Mouse (Mus musculus): ENCODE results near the gene Fbxo27. TPM values are rescaled to one million over a fixed set of nuclear protein-coding genes. Genes with fewer than 3 reads are reported as not detected.

Gene Fbxo27
- polyA plus RNA-seq, 2 experiments, result 0.15 to 0.55 TPM

GRCm38 (mm10) chr7:28722079-28722478, 29.4 kb downstream of the Fbxo27 start:
- Histone ChIP-seq H3K9me3 (ENCODE audit: control insufficient read depth, low read length) (no peaks in the 10 kb centered on the region), H3K4me3 (ENCODE audit: insufficient read depth in 1 of 2, low read depth in 2 of 2, low read length in 2 of 2) (no peak overlapping the region), H3K9ac (replicated peaks) (no peak overlapping the region), H3K4me1 (replicated peaks; ENCODE audit: control insufficient read depth in 2 of 2, insufficient read depth in 2 of 2, low read length in 1 of 2) (no peaks in the 10 kb centered on the region), H3K27ac (no peak overlapping the region), H3K27me3 (ENCODE audit: control insufficient read depth, insufficient read depth, low read length) (no peaks in the 10 kb centered on the region), H3K36me3 (replicated peaks; ENCODE audit: control insufficient read depth, insufficient read depth, low read depth) (no peaks in the 10 kb centered on the region), H3K4me2 (ENCODE audit: low read depth) (no peak overlapping the region)
- DNase-seq (ENCODE audit: low read depth in 3 of 3, low spot score in 3 of 3), result no peak
- 81% methylated on average over 7 of the region's 7 CpGs for WGBS (ENCODE audit: insufficient replicate concordance)
- no peak for ATAC-seq (ENCODE audit: insufficient read depth)
- TF ChIP-seq EP300 (IDR thresholded peaks at IDR 0.05; ENCODE audit: low read depth) (no peak), CTCF (IDR thresholded peaks at IDR 0.05; ENCODE audit: low read depth) (peak; percentile 43; the same call in 1 of the 2 replicates)

DNA sequence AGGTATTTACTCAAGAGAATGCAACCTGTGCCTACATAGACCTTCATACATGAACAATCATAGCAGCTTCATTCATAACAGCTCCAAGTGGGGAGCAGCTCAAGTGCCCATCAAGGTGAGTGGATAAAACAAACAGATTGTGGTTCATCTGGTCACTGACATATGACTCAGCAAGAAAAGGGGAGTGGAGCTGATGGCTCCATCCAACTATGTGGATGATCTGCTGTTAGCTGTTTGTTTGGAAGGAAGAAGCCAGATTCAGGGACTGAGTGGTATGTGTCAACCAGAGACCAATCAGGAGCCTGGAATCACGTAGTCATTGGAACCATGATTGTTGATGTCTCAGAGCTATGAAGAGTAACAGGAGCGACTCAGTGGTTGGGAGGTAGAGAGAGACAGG, 32.0 kb downstream of the Fbxo27 start:
- Histone ChIP-seq H3K9me3 (ENCODE audit: control insufficient read depth, low read length) (no peaks in the 10 kb centered on the region), H3K4me2 (ENCODE audit: low read depth) (no peak overlapping the region), H3K36me3 (replicated peaks; ENCODE audit: control insufficient read depth, insufficient read depth, low read depth) (no peaks in the 10 kb centered on the region), H3K27me3 (ENCODE audit: control insufficient read depth, insufficient read depth, low read length) (no peaks in the 10 kb centered on the region), H3K4me3 (ENCODE audit: insufficient read depth in 1 of 2, low read depth in 2 of 2, low read length in 2 of 2) (no peak overlapping the region), H3K27ac (no peak overlapping the region), H3K4me1 (replicated peaks; ENCODE audit: control insufficient read depth in 2 of 2, insufficient read depth in 2 of 2, low read length in 1 of 2) (no peaks in the 10 kb centered on the region), H3K9ac (replicated peaks) (no peak overlapping the region)
- ATAC-seq (ENCODE audit: insufficient read depth) (no peak), DNase-seq (ENCODE audit: low read depth in 3 of 3, low spot score in 3 of 3) (no peak)
- TF ChIP-seq EP300 (IDR thresholded peaks at IDR 0.05; ENCODE audit: low read depth) (no peak), CTCF (IDR thresholded peaks at IDR 0.05; ENCODE audit: low read depth) (no peak)
- WGBS (ENCODE audit: insufficient replicate concordance), result 76% methylated on average over 2 of the region's 2 CpGs

GRCm38 (mm10) chr7:28726600-28726999, 34.0 kb downstream of the Fbxo27 start:
- peaks cover 2% of the 10 kb centered on the region for H3K9me3 ChIP-seq (ENCODE audit: control insufficient read depth, low read length)
- no peak overlapping the region for H3K27ac ChIP-seq
- TF ChIP-seq EP300 (IDR thresholded peaks at IDR 0.05; ENCODE audit: low read depth) (no peak), CTCF (IDR thresholded peaks at IDR 0.05; ENCODE audit: low read depth) (peak; percentile 87)
- no peaks in the 10 kb centered on the region for H3K36me3 ChIP-seq (replicated peaks; ENCODE audit: control insufficient read depth, insufficient read depth, low read depth)
- H3K27me3 ChIP-seq (ENCODE audit: control insufficient read depth, insufficient read depth, low read length), result no peaks in the 10 kb centered on the region
- DNase-seq (ENCODE audit: low read depth in 3 of 3, low spot score in 3 of 3) (peak in 1 of 3 experiments; percentile 39), ATAC-seq (ENCODE audit: insufficient read depth) (no peak)
- H3K4me1 ChIP-seq (replicated peaks; ENCODE audit: control insufficient read depth in 2 of 2, insufficient read depth in 2 of 2, low read length in 1 of 2), result no peaks in the 10 kb centered on the region
- 9% methylated on average over 14 of the region's 14 CpGs for WGBS (ENCODE audit: insufficient replicate concordance)
- no peak overlapping the region for H3K9ac ChIP-seq (replicated peaks)
- no peak overlapping the region; the same call in 1 of the 2 replicates for H3K4me2 ChIP-seq (ENCODE audit: low read depth)
- H3K4me3 ChIP-seq (ENCODE audit: insufficient read depth in 1 of 2, low read depth in 2 of 2, low read length in 2 of 2), result no peak overlapping the region

DNA sequence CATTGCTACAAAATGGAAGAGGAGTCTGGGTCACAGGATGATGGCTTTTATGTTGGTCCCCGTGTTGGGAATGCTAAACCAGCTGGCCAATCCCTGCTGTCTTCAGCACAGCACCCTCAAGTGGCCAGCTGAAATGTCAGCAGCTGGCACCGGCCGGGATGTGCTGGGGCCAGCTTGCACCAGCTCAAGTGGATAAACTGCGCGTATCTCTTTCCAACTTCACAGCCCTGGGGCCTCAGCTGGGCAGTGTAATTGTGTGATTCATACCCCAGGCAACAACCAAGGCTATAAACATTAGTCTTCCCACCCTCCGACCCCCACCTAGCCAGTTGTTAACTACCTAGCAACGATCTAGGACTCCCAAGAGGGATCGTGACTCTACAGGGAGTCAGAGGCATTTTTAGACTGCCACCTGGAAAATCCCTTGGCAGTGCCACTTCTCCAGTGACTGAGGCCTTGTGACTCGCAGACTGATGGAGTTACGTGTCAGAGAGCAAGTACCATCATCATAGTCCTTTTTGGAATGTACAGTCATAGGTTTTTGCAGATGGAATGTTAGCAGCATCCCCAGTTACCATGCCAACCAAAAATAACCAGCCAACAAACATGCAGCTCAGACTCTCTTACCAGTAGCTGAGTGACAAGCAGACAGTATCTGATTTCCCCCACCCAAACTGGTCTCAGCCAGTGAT, 35.1 kb downstream of the Fbxo27 start:
- H3K27me3 ChIP-seq (ENCODE audit: control insufficient read depth, insufficient read depth, low read length), result no peaks in the 10 kb centered on the region
- no peak overlapping the region for H3K27ac ChIP-seq
- H3K4me3 ChIP-seq (ENCODE audit: insufficient read depth in 1 of 2, low read depth in 2 of 2, low read length in 2 of 2), result no peak overlapping the region
- 52% methylated on average over 10 of the region's 10 CpGs for WGBS (ENCODE audit: insufficient replicate concordance)
- no peak overlapping the region for H3K9ac ChIP-seq (replicated peaks)
- ATAC-seq (ENCODE audit: insufficient read depth) (no peak), DNase-seq (ENCODE audit: low read depth in 3 of 3, low spot score in 3 of 3) (no peak)
- no peaks in the 10 kb centered on the region for H3K36me3 ChIP-seq (replicated peaks; ENCODE audit: control insufficient read depth, insufficient read depth, low read depth)
- H3K9me3 ChIP-seq (ENCODE audit: control insufficient read depth, low read length), result peaks cover 3% of the 10 kb centered on the region
- H3K4me1 ChIP-seq (replicated peaks; ENCODE audit: control insufficient read depth in 2 of 2, insufficient read depth in 2 of 2, low read length in 1 of 2), result peaks cover 0 to 4% of the 10 kb centered on the region in 2 experiments; a peak in 3 of 4 replicates
- no peak overlapping the region for H3K4me2 ChIP-seq (ENCODE audit: low read depth)
- TF ChIP-seq CTCF (IDR thresholded peaks at IDR 0.05; ENCODE audit: low read depth) (peak; percentile 29), EP300 (IDR thresholded peaks at IDR 0.05; ENCODE audit: low read depth) (no peak)

DNA sequence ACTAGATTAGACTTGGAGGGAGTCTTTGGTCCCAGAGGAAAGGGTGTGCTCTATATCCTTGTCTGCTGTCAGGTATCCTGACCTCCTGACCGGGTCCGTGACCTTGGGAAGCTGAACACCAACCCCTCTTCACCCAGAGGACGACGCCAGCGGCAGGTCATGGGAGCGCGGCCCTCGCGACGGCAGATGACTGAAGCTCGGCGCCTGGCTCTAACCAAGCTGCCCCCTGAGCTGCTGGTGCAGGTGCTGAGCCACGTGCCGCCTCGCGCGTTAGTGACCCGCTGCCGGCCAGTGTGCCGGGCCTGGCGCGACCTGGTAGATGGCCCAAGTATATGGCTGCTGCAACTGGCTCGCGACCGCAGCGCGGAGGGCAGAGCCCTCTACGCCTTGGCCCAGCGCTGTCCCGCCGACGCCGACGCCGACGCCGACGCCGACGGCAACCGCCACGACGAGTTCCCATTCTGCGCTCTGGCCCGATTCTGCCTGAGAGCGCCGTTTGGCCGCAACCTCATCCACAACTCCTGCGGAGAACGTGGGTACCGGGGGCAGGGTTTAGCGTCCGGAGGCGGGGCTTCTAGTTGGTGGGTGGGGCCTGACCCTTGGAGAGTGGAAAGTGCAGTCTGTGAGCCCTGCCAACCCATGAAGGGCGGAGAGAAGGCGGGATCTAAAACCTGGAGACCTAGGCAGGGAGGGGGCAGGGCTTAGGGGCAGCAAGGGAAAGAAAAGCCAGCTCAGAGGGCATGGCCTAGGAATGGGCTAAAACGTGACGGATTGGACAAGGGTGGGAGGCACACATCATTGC, 39.9 kb downstream of the Fbxo27 start:
- no peaks in the 10 kb centered on the region for H3K36me3 ChIP-seq (replicated peaks; ENCODE audit: control insufficient read depth, insufficient read depth, low read depth)
- 6% methylated on average over 58 of the region's 58 CpGs for WGBS (ENCODE audit: insufficient replicate concordance)
- ATAC-seq (ENCODE audit: insufficient read depth), result peak; percentile 84
- H3K9ac ChIP-seq (replicated peaks), result no peak overlapping the region
- peak overlapping the region; percentile 37 to 38 for H3K4me3 ChIP-seq (ENCODE audit: insufficient read depth in 1 of 2, low read depth in 2 of 2, low read length in 2 of 2)
- DNase-seq (ENCODE audit: low read depth in 3 of 3, low spot score in 3 of 3), result peak; percentile 68 to 74 (median 73)
- TF ChIP-seq EP300 (IDR thresholded peaks at IDR 0.05; ENCODE audit: low read depth) (no peak), CTCF (IDR thresholded peaks at IDR 0.05; ENCODE audit: low read depth) (no peak)
- H3K27me3 ChIP-seq (ENCODE audit: control insufficient read depth, insufficient read depth, low read length), result no peaks in the 10 kb centered on the region
- H3K9me3 ChIP-seq (ENCODE audit: control insufficient read depth, low read length), result peaks cover 3% of the 10 kb centered on the region
- peaks cover 0 to 9% of the 10 kb centered on the region in 2 experiments; a peak in 3 of 4 replicates for H3K4me1 ChIP-seq (replicated peaks; ENCODE audit: control insufficient read depth in 2 of 2, insufficient read depth in 2 of 2, low read length in 1 of 2)
- no peak overlapping the region for H3K27ac ChIP-seq
- H3K4me2 ChIP-seq (ENCODE audit: low read depth), result peak overlapping the region; percentile 64

Data from liver, embryonic 14.5 days (tissue).